Mouse (Mus musculus) urinary bladder, adult 2 months (tissue): ENCODE measurements around the gene Sertad3. TPM values are rescaled to one million over a fixed set of nuclear protein-coding genes. Genes with fewer than 3 reads are reported as not detected.
A peak's percentile ranks its signal among the peaks of the same experiment; 100 is the strongest.

Experiments
- DNase-seq: peaks from one replicate; pipeline ENCODE4 v3.0.0; 2022; ENCODE audit warnings: low spot score
- polyA plus RNA-seq: library from polyadenylated mRNA; depleted of rRNA; stranded (reverse); fragments of >200 nt; gene quantifications from 2 replicates; pipeline ENCODE4 v1.2.3, GENCODE M21; 2012

The Sertad3 gene
- polyA plus RNA-seq, 1 experiment, result 29.1 TPM

- DNase-seq, result no peak
These were observed 5.9 kb upstream of the Sertad3 start for GRCm38 (mm10) chr7:27467648-27468047.

- DNase-seq, result no peak
These were observed 2.0 kb upstream of the Sertad3 start for GRCm38 (mm10) chr7:27471390-27472120.

- DNase-seq, result no peak
These were observed 972 bp upstream of the Sertad3 start for GRCm38 (mm10) chr7:27472596-27472995.

- no peak for DNase-seq
These were observed 394 bp downstream of the Sertad3 start for GRCm38 (mm10) chr7:27473835-27474489.

GRCm38 (mm10) chr7:27474490-27474954 is 954 bp downstream of the Sertad3 start:
- DNase-seq, result peak; percentile 91

- DNase-seq, result no peak
These were observed 2.0 kb downstream of the Sertad3 start for GRCm38 (mm10) chr7:27475596-27475995.

- no peak for DNase-seq
These were observed 2.6 kb downstream of the Sertad3 start for GRCm38 (mm10) chr7:27476098-27476635.

GRCm38 (mm10) chr7:27478561-27478960 is 5.0 kb downstream of the Sertad3 start:
- no peak for DNase-seq

GRCm38 (mm10) chr7:27479750-27480149 is 6.2 kb downstream of the Sertad3 start:
- DNase-seq, result no peak

- DNase-seq, result no peak
These were observed 6.9 kb downstream of the Sertad3 start for GRCm38 (mm10) chr7:27480506-27480905.

GRCm38 (mm10) chr7:27480927-27481626 is 7.5 kb downstream of the Sertad3 start:
- no peak for DNase-seq

- peak; percentile 80 for DNase-seq
These were observed 8.0 kb downstream of the Sertad3 start for GRCm38 (mm10) chr7:27481627-27481969.

- no peak for DNase-seq
These were observed 10.3 kb downstream of the Sertad3 start for GRCm38 (mm10) chr7:27483860-27484259.

- DNase-seq, result no peak
These were observed 12.7 kb downstream of the Sertad3 start for GRCm38 (mm10) chr7:27486102-27486769.

GRCm38 (mm10) chr7:27486770-27487697 is 13.5 kb downstream of the Sertad3 start, which contains the start of gene Sertad1:
Sertad1 (plus strand) TSS chr7:27486910.
- DNase-seq, result peak; percentile 99

- no peak for DNase-seq
These were observed 14.2 kb downstream of the Sertad3 start for GRCm38 (mm10) chr7:27487740-27488268.

- DNase-seq, result no peak
These were observed 15.8 kb downstream of the Sertad3 start for GRCm38 (mm10) chr7:27489270-27489869.

- DNase-seq, result no peak
These were observed 16.6 kb downstream of the Sertad3 start for GRCm38 (mm10) chr7:27490227-27490542.

- DNase-seq, result peak; percentile 93
These were observed 17.2 kb downstream of the Sertad3 start for GRCm38 (mm10) chr7:27490543-27491329.
